ENCODE assay signal across 7 mouse cellular contexts in the genomic region with DNA sequence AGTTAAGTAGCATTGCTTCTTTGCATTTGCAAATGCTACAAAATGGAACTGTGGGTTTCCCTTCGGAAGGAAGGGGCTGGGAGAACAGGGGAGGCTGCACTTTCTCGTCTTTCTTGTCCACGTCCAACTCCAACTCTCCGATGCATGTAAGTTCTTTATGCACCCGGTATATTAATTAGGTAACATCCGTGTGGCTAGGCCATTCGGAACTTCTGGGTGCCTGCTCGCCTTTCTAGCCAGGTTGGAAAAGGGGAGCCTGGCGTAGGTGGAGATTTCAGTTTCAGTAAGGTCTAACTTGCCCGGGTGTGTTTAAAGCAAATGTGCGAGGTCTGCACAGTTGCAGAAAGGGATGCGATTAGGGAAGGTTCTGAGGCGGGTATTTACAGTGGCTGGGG. TPM values are rescaled to one million over a fixed set of nuclear protein-coding genes. Genes with fewer than 3 reads are reported as not detected.
DNase-seq lines count a peak whose midpoint lies in the region; ATAC-seq lines count a peak whose summit lies in the region.

No protein-coding gene starts in this region.

- H3K4me1 ChIP-seq in liver, embryonic 11.5 days (replicated peaks; ENCODE audit: control insufficient read depth, insufficient read depth, low read length) = no peaks in the 10 kb centered on the region
- H3K4me1 ChIP-seq in forebrain, embryonic 11.5 days (replicated peaks; ENCODE audit: control insufficient read depth, insufficient read depth, low read length) = peaks cover 7% of the 10 kb centered on the region; the same call in 1 of the 2 replicates
- peaks cover 12% of the 10 kb centered on the region; the same call in 1 of the 2 replicates for H3K4me1 ChIP-seq in intestine, embryonic 16.5 days (ENCODE audit: control insufficient read depth, insufficient read depth, low read length)
- H3K4me1 ChIP-seq in neural tube, embryonic 14.5 days (ENCODE audit: control insufficient read depth, insufficient read depth, low read length) = peaks cover 10% of the 10 kb centered on the region; the same call in 1 of the 2 replicates

- peaks cover 70% of the 10 kb centered on the region for H3K27me3 ChIP-seq in liver, embryonic 11.5 days (replicated peaks; ENCODE audit: control insufficient read depth, insufficient read depth, low read length)
- peaks cover 33% of the 10 kb centered on the region for H3K27me3 ChIP-seq in forebrain, embryonic 11.5 days (ENCODE audit: control insufficient read depth, insufficient read depth, low read length)
- peaks cover 23% of the 10 kb centered on the region for H3K27me3 ChIP-seq in intestine, embryonic 16.5 days (replicated peaks; ENCODE audit: control insufficient read depth, insufficient read depth, low read length)
- H3K27me3 ChIP-seq in neural tube, embryonic 14.5 days (ENCODE audit: control insufficient read depth, insufficient read depth, low read length) = peaks cover 6% of the 10 kb centered on the region

- no peak overlapping the region for H3K9ac ChIP-seq in liver, embryonic 11.5 days (ENCODE audit: low read depth, low read length)
- peak overlapping the region; percentile 64 for H3K9ac ChIP-seq in forebrain, embryonic 11.5 days (ENCODE audit: low read length)
- peak overlapping the region; percentile 61 for H3K9ac ChIP-seq in intestine, embryonic 16.5 days (ENCODE audit: low read depth, low read length)
- peak overlapping the region; percentile 67 for H3K9ac ChIP-seq in neural tube, embryonic 14.5 days (replicated peaks; ENCODE audit: low read depth, low read length)

- no peak for ATAC-seq in liver, embryonic 11.5 days (replicated peaks; ENCODE audit: low FRiP score)
- no peak for ATAC-seq in forebrain, embryonic 11.5 days (replicated peaks; ENCODE audit: low FRiP score)
- no peak; the same call in 1 of the 2 replicates for ATAC-seq in intestine, embryonic 16.5 days
- ATAC-seq in neural tube, embryonic 14.5 days (ENCODE audit: low read depth) = no peak
- ATAC-seq in granulocyte monocyte progenitor cell, adult 5-6 weeks (replicated peaks; ENCODE audit: poor library complexity, severe bottlenecking) = no peak

- WGBS in liver, embryonic 11.5 days = 1% methylated on average over 13 of the region's 13 CpGs
- 2% methylated on average over 13 of the region's 13 CpGs for WGBS in forebrain, embryonic 11.5 days
- 1% methylated on average over 13 of the region's 13 CpGs for WGBS in intestine, embryonic 16.5 days
- 2% methylated on average over 13 of the region's 13 CpGs for WGBS in neural tube, embryonic 14.5 days

- peak overlapping the region; percentile 67 for H3K4me2 ChIP-seq in liver, embryonic 11.5 days
- peak overlapping the region; percentile 90 for H3K4me2 ChIP-seq in forebrain, embryonic 11.5 days (ENCODE audit: low read depth, low read length, severe bottlenecking)
- peak overlapping the region; percentile 91 for H3K4me2 ChIP-seq in intestine, embryonic 16.5 days (ENCODE audit: low read depth, low read length)
- H3K4me2 ChIP-seq in neural tube, embryonic 14.5 days (ENCODE audit: low read depth, low read length) = peak overlapping the region; percentile 78

- peak; percentile 31 for DNase-seq in liver, embryonic 11.5 days (ENCODE audit: low spot score)
- no peak for DNase-seq in liver
- DNase-seq in forebrain, embryonic 11.5 days (ENCODE audit: low spot score) = peak; percentile 57
- DNase-seq in adrenal gland, adult 8-10 months = no peak

- H3K27ac ChIP-seq in liver, embryonic 11.5 days (ENCODE audit: low read depth, low read length) = no peak overlapping the region
- H3K27ac ChIP-seq in forebrain, embryonic 11.5 days (ENCODE audit: low read depth, low read length) = no peak overlapping the region
- H3K27ac ChIP-seq in intestine, embryonic 16.5 days (ENCODE audit: low read length) = no peak overlapping the region
- peak overlapping the region; percentile 66; the same call in 1 of the 2 replicates for H3K27ac ChIP-seq in neural tube, embryonic 14.5 days (ENCODE audit: low read depth, low read length)

- H3K9me3 ChIP-seq in liver, embryonic 11.5 days (ENCODE audit: control insufficient read depth, low read length) = no peaks in the 10 kb centered on the region
- H3K9me3 ChIP-seq in forebrain, embryonic 11.5 days (ENCODE audit: control insufficient read depth, low read length) = no peaks in the 10 kb centered on the region
- H3K9me3 ChIP-seq in intestine, embryonic 16.5 days (ENCODE audit: control insufficient read depth, low read length) = no peaks in the 10 kb centered on the region
- no peaks in the 10 kb centered on the region for H3K9me3 ChIP-seq in neural tube, embryonic 14.5 days (ENCODE audit: control insufficient read depth, low read length)

- H3K36me3 ChIP-seq in liver, embryonic 11.5 days (ENCODE audit: control insufficient read depth, insufficient read depth, low read length) = no peaks in the 10 kb centered on the region
- H3K36me3 ChIP-seq in forebrain, embryonic 11.5 days (ENCODE audit: control insufficient read depth, insufficient read depth, low read length) = no peaks in the 10 kb centered on the region
- no peaks in the 10 kb centered on the region for H3K36me3 ChIP-seq in intestine, embryonic 16.5 days (ENCODE audit: control insufficient read depth, insufficient read depth, low read length)
- no peaks in the 10 kb centered on the region for H3K36me3 ChIP-seq in neural tube, embryonic 14.5 days (ENCODE audit: control insufficient read depth, insufficient read depth, low read length)

- peak overlapping the region; percentile 50 for H3K4me3 ChIP-seq in liver, embryonic 11.5 days (ENCODE audit: low read depth, low read length)
- peak overlapping the region; percentile 62 for H3K4me3 ChIP-seq in forebrain, embryonic 11.5 days (ENCODE audit: low read depth, low read length)
- H3K4me3 ChIP-seq in intestine, embryonic 16.5 days (ENCODE audit: low read length) = peak overlapping the region; percentile 63
- H3K4me3 ChIP-seq in neural tube, embryonic 14.5 days (ENCODE audit: low read depth, low read length) = peak overlapping the region; percentile 66

RNA-seq across cellular contexts. Expression of a gene that starts 3.6 kb away (rescaled TPM):
- polyA plus RNA-seq in liver, embryonic 11.5 days (2014; fragmentation: Nextera tagmentation; extraction: Ambion mirVana) = 0.77 and 0.97 TPM in 2 replicates
- 5.3 TPM in 2 replicates for polyA plus RNA-seq in forebrain, embryonic 11.5 days (2014; fragmentation: Nextera tagmentation; extraction: Ambion mirVana)
- polyA plus RNA-seq in intestine, embryonic 16.5 days (2015; fragmentation: Nextera tagmentation; extraction: Ambion mirVana) = 1.7 and 1.8 TPM in 2 replicates
- polyA plus RNA-seq in neural tube, embryonic 14.5 days (2014; fragmentation: Nextera tagmentation; extraction: Ambion mirVana) = 40.7 and 44.4 TPM in 2 replicates
- not detected in 2 replicates for total RNA-seq in granulocyte monocyte progenitor cell, adult 5-6 weeks (2014; fragmentation: Nextera tagmentation)
- total RNA-seq in granulocyte monocyte progenitor cell, adult 5-6 weeks (2017) = not detected in 2 replicates
- 1 to 10 TPM in 2 of 4 experiments, under 1 TPM in 2; 0.41 to 1.6 (median 0.80) TPM for total RNA-seq in adrenal gland, adult 8-10 months (2022)

Comparison
In these comparisons a context has a peak if more than half of its experiments do, and no peak if none do; other contexts are left out.
1. DNase-seq: peak in liver, embryonic 11.5 days (single experiment) and forebrain, embryonic 11.5 days (single experiment); none in liver (single experiment) and adrenal gland, adult 8-10 months (single experiment).
2. Peak in every context shown above with its lines, with median percentiles within 50 percentile points of each other: H3K4me2 ChIP-seq and H3K4me3 ChIP-seq.